Mouse (Mus musculus): ENCODE measurements at regions not wholly inside any gene's neighbourhood (a gene's known extent, or its start where the extent isn't known, plus 50 kb on each side); places are given as distances from the start of the nearest gene placed in this dataset.

- H3K9me3 ChIP-seq (replicated peaks; ENCODE audit: control insufficient read depth, low read length): no peaks in the 10 kb centered on the region
Observed at GRCm38 (mm10) chr1:184277001-184277400, 242.9 kb upstream of the 1700056E22Rik start.

DNA sequence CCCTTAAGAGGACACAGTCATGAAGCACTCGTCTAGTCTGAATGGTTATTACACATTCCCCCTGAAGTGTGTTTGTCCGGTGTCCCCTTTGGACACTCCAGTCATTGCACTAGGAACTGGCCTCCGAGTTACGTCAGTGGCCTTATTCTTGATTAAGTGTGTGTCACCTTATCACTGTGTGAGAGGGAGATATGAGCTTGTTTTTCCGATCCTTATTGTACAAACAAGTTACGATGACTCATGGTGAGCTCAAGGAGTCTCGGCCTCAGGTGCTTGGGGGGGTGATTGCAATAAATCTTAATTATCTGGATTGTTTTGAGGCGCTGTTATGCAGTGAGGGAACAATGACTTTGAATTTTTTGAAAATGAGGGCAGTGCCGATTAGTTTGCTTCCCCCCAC, 241.8 kb upstream of the 1700056E22Rik start:
- 35% methylated on average over 9 of the region's 9 CpGs for WGBS
- no peaks in the 10 kb centered on the region for H3K4me1 ChIP-seq (ENCODE audit: control insufficient read depth, insufficient read depth, low read length)
- no peak overlapping the region for H3K4me2 ChIP-seq (ENCODE audit: low read depth, low read length)
- H3K4me3 ChIP-seq (ENCODE audit: low read length): no peak overlapping the region
- no peak overlapping the region for H3K9ac ChIP-seq (ENCODE audit: low read length)
- no peak; the same call in 1 of the 2 replicates for ATAC-seq (replicated peaks; ENCODE audit: extremely low read depth, insufficient read depth, low FRiP score)
- H3K27ac ChIP-seq (ENCODE audit: low read length): no peak overlapping the region
- no peaks in the 10 kb centered on the region for H3K27me3 ChIP-seq (ENCODE audit: control insufficient read depth, insufficient read depth, low read length)
- H3K9me3 ChIP-seq (replicated peaks; ENCODE audit: control insufficient read depth, low read length): no peaks in the 10 kb centered on the region
- H3K36me3 ChIP-seq (ENCODE audit: control insufficient read depth, insufficient read depth): no peaks in the 10 kb centered on the region

More at GRCm38 (mm10) chr1:184277001-184277400, 242.9 kb upstream of the 1700056E22Rik start:
- ATAC-seq (replicated peaks; ENCODE audit: extremely low read depth, insufficient read depth, low FRiP score): no peak
- no peak overlapping the region for H3K27ac ChIP-seq (ENCODE audit: low read length)
- no peaks in the 10 kb centered on the region for H3K4me1 ChIP-seq (ENCODE audit: control insufficient read depth, insufficient read depth, low read length)
- WGBS: 48% methylated on average over 2 of the region's 2 CpGs
- no peak overlapping the region for H3K4me2 ChIP-seq (ENCODE audit: low read depth, low read length)
- H3K27me3 ChIP-seq (ENCODE audit: control insufficient read depth, insufficient read depth, low read length): no peaks in the 10 kb centered on the region
- H3K9ac ChIP-seq (ENCODE audit: low read length): no peak overlapping the region
- no peaks in the 10 kb centered on the region for H3K36me3 ChIP-seq (ENCODE audit: control insufficient read depth, insufficient read depth)
- no peak overlapping the region for H3K4me3 ChIP-seq (ENCODE audit: low read length)

- Histone ChIP-seq H3K27me3 (ENCODE audit: control insufficient read depth, insufficient read depth, low read length) (no peaks in the 10 kb centered on the region), H3K36me3 (ENCODE audit: control insufficient read depth, insufficient read depth) (no peaks in the 10 kb centered on the region), H3K27ac (ENCODE audit: low read length) (no peak overlapping the region), H3K4me3 (ENCODE audit: low read length) (no peak overlapping the region), H3K4me1 (ENCODE audit: control insufficient read depth, insufficient read depth, low read length) (no peaks in the 10 kb centered on the region), H3K9ac (ENCODE audit: low read length) (no peak overlapping the region), H3K9me3 (replicated peaks; ENCODE audit: control insufficient read depth, low read length) (no peaks in the 10 kb centered on the region), H3K4me2 (ENCODE audit: low read depth, low read length) (no peak overlapping the region)
- 91% methylated on average over 3 of the region's 3 CpGs for WGBS
- ATAC-seq (replicated peaks; ENCODE audit: extremely low read depth, insufficient read depth, low FRiP score): no peak
Observed at GRCm38 (mm10) chr1:184275396-184275795, 241.3 kb upstream of the 1700056E22Rik start.

DNA sequence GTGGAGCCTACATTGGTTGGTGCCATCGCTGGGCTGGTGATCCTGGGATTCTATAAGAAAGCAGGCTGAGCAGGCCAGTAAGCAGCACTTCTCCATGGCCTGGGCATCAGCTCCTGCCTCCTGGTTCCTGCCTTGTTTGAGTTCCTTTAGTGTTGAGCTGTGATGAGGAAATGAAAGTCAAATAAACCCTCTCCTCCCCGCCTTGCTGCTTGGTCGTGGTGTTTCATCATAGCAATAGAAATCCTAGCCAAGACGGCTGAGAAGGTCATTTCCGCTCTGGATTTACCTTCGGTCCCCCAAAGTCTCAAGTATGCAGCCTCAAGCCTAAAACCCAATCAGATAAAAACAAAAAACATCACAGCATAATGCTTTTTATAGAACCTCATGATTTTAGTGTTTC, 240.6 kb upstream of the 1700056E22Rik start:
- H3K9me3 ChIP-seq (replicated peaks; ENCODE audit: control insufficient read depth, low read length): no peaks in the 10 kb centered on the region
- H3K27me3 ChIP-seq (ENCODE audit: control insufficient read depth, insufficient read depth, low read length): no peaks in the 10 kb centered on the region
- H3K4me2 ChIP-seq (ENCODE audit: low read depth, low read length): no peak overlapping the region
- H3K9ac ChIP-seq (ENCODE audit: low read length): no peak overlapping the region
- ATAC-seq (replicated peaks; ENCODE audit: extremely low read depth, insufficient read depth, low FRiP score): no peak
- no peak overlapping the region for H3K4me3 ChIP-seq (ENCODE audit: low read length)
- WGBS: 70% methylated on average over 6 of the region's 6 CpGs
- no peak overlapping the region for H3K27ac ChIP-seq (ENCODE audit: low read length)
- H3K36me3 ChIP-seq (ENCODE audit: control insufficient read depth, insufficient read depth): no peaks in the 10 kb centered on the region
- no peaks in the 10 kb centered on the region for H3K4me1 ChIP-seq (ENCODE audit: control insufficient read depth, insufficient read depth, low read length)

DNA sequence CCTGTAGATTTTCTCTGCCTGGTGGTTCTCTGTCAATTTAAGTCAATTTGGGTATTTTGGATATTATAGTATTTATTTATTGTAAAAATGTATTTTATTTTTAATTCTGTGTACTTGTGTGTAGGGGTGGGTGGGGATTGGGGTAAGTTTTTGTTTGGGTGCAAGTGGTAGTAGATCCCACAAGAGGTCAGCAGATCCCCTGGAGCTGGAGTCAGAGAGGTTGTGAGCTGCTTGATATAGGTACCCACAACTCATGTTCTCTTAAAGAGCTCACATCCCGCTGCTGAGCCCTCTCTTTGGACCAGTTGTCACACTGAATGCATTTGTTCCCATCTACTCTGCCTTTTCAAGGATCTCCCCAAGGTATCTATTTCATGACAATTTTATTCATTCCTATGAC, 239.6 kb upstream of the 1700056E22Rik start:
- Histone ChIP-seq H3K4me2 (ENCODE audit: low read depth, low read length) (no peak overlapping the region), H3K4me1 (ENCODE audit: control insufficient read depth, insufficient read depth, low read length) (no peaks in the 10 kb centered on the region), H3K9ac (ENCODE audit: low read length) (no peak overlapping the region), H3K4me3 (ENCODE audit: low read length) (no peak overlapping the region), H3K36me3 (ENCODE audit: control insufficient read depth, insufficient read depth) (no peaks in the 10 kb centered on the region), H3K27ac (ENCODE audit: low read length) (no peak overlapping the region), H3K9me3 (replicated peaks; ENCODE audit: control insufficient read depth, low read length) (no peaks in the 10 kb centered on the region), H3K27me3 (ENCODE audit: control insufficient read depth, insufficient read depth, low read length) (no peaks in the 10 kb centered on the region)
- WGBS: 44% methylated on average over 1 of the region's 1 CpGs
- ATAC-seq (replicated peaks; ENCODE audit: extremely low read depth, insufficient read depth, low FRiP score): no peak

GRCm38 (mm10) chr1:184271254-184271653, 237.2 kb upstream of the 1700056E22Rik start:
- no peak for ATAC-seq (replicated peaks; ENCODE audit: extremely low read depth, insufficient read depth, low FRiP score)
- H3K27me3 ChIP-seq (ENCODE audit: control insufficient read depth, insufficient read depth, low read length): no peaks in the 10 kb centered on the region
- H3K9me3 ChIP-seq (replicated peaks; ENCODE audit: control insufficient read depth, low read length): no peaks in the 10 kb centered on the region
- no peaks in the 10 kb centered on the region for H3K4me1 ChIP-seq (ENCODE audit: control insufficient read depth, insufficient read depth, low read length)
- 81% methylated on average over 8 of the region's 8 CpGs for WGBS
- no peaks in the 10 kb centered on the region for H3K36me3 ChIP-seq (ENCODE audit: control insufficient read depth, insufficient read depth)
- no peak overlapping the region for H3K4me3 ChIP-seq (ENCODE audit: low read length)
- H3K4me2 ChIP-seq (ENCODE audit: low read depth, low read length): no peak overlapping the region
- no peak overlapping the region for H3K9ac ChIP-seq (ENCODE audit: low read length)
- no peak overlapping the region for H3K27ac ChIP-seq (ENCODE audit: low read length)

DNA sequence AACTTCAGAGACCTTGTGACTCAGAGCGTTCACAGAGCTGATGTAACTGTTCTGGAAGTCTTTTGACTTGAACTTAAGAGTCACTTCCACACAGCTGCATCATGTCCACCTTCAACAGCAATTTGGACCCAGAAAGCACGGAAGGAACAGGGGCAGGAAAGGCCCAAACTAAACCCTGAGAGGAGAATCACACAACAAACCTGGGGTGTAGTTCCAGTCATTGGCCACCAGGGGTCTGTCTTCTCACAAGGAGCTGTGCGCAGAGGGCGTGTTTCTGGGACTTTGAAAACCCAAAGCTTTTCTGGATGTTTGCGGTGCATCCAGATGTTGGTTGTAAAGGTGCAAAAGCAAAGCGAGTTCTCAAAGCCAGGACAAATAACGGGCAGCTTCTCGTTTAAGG, 231.9 kb upstream of the 1700056E22Rik start:
- WGBS: 13% methylated on average over 8 of the region's 8 CpGs
- Histone ChIP-seq H3K9me3 (replicated peaks; ENCODE audit: control insufficient read depth, low read length) (no peaks in the 10 kb centered on the region), H3K27ac (ENCODE audit: low read length) (no peak overlapping the region), H3K4me3 (ENCODE audit: low read length) (no peak overlapping the region), H3K4me2 (ENCODE audit: low read depth, low read length) (no peak overlapping the region), H3K9ac (ENCODE audit: low read length) (no peak overlapping the region), H3K4me1 (ENCODE audit: control insufficient read depth, insufficient read depth, low read length) (no peaks in the 10 kb centered on the region), H3K36me3 (ENCODE audit: control insufficient read depth, insufficient read depth) (no peaks in the 10 kb centered on the region), H3K27me3 (ENCODE audit: control insufficient read depth, insufficient read depth, low read length) (no peaks in the 10 kb centered on the region)
- no peak for ATAC-seq (replicated peaks; ENCODE audit: extremely low read depth, insufficient read depth, low FRiP score)

DNA sequence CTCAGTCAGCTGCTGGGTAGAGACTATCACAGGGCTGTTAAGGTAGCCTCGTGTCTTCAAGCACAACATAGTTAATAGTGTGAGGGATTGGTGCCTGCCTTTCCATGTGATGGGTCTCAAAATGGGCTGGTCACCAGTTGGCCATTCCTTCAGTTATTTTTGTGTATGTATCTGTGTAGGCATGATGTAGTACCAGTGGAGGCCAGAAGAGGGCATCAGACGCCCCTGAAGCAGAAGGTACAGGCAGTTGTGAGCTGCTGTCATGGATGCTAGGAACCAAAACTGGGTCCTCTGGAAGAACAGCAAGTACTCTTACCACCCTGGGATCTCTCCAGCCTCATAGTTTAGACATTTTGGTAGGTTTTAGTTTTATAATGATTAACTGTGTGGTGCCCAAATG, 228.9 kb upstream of the 1700056E22Rik start:
- no peaks in the 10 kb centered on the region for H3K27me3 ChIP-seq (ENCODE audit: control insufficient read depth, insufficient read depth, low read length)
- H3K27ac ChIP-seq (ENCODE audit: low read length): no peak overlapping the region
- 48% methylated on average over 2 of the region's 2 CpGs for WGBS
- H3K4me1 ChIP-seq (ENCODE audit: control insufficient read depth, insufficient read depth, low read length): no peaks in the 10 kb centered on the region
- ATAC-seq (replicated peaks; ENCODE audit: extremely low read depth, insufficient read depth, low FRiP score): no peak
- no peak overlapping the region for H3K4me2 ChIP-seq (ENCODE audit: low read depth, low read length)
- H3K36me3 ChIP-seq (ENCODE audit: control insufficient read depth, insufficient read depth): no peaks in the 10 kb centered on the region
- no peak overlapping the region for H3K9ac ChIP-seq (ENCODE audit: low read length)
- no peak overlapping the region for H3K4me3 ChIP-seq (ENCODE audit: low read length)
- H3K9me3 ChIP-seq (replicated peaks; ENCODE audit: control insufficient read depth, low read length): no peaks in the 10 kb centered on the region

DNA sequence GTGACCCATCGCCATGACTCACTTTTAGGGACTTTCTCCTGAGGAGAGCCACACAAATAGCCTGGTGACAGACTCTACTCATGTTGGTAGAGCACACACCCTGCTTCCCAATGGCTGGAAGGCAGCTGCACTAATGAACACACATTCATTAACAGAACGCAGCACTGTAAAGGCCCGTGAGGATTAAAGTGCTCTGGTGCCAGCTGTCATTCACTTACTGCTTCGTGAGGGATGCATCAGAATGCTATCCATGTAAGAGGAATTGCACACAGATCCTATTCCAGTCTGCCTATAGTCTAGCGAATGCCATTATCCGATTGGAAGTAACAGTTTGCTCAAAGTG, 227.3 kb upstream of the 1700056E22Rik start:
- Histone ChIP-seq H3K9me3 (replicated peaks; ENCODE audit: control insufficient read depth, low read length) (no peaks in the 10 kb centered on the region), H3K4me2 (ENCODE audit: low read depth, low read length) (no peak overlapping the region), H3K9ac (ENCODE audit: low read length) (no peak overlapping the region), H3K4me1 (ENCODE audit: control insufficient read depth, insufficient read depth, low read length) (no peaks in the 10 kb centered on the region), H3K4me3 (ENCODE audit: low read length) (no peak overlapping the region), H3K36me3 (ENCODE audit: control insufficient read depth, insufficient read depth) (no peaks in the 10 kb centered on the region), H3K27ac (ENCODE audit: low read length) (no peak overlapping the region), H3K27me3 (ENCODE audit: control insufficient read depth, insufficient read depth, low read length) (no peaks in the 10 kb centered on the region)
- 80% methylated on average over 6 of the region's 6 CpGs for WGBS
- ATAC-seq (replicated peaks; ENCODE audit: extremely low read depth, insufficient read depth, low FRiP score): no peak

Measured in heart, embryonic 16.5 days (tissue).